Mouse (Mus musculus) left cerebral cortex, adult 2 months (tissue): ENCODE results near the gene Slc25a28. TPM values are rescaled to one million over a fixed set of nuclear protein-coding genes. Genes with fewer than 3 reads are reported as not detected.

Source experiments
- DNase-seq, 2 experiments: peaks; one replicate each; pipeline ENCODE4 v3.0.0; 2021 to 2022; ENCODE audit warnings: low spot score in 2 of 2, mixed read lengths in 1 of 2; ENCODE audit errors: extremely low spot score in 1 of 2
- H3K27ac ChIP-seq: fragments of 200-600 bp; 2 replicates; pipeline ENCODE4 v1.8.1; 2022
- H3K4me3 ChIP-seq: fragments of 200-600 bp; 2 replicates; pipeline ENCODE4 v1.8.1; 2022
- CTCF ChIP-seq: fragments of 200-600 bp; IDR thresholded peaks from 2 replicates; pipeline ENCODE4 v1.8.1; 2022; ENCODE audit warnings: antibody characterized with exemption, mild to moderate bottlenecking, moderate library complexity
- intact Hi-C: fragments of 180-260 bp; cut with DNase I; formaldehyde crosslinking; loops from one replicate; pipeline ENCODE4 v1.15.1; 2025
- long read RNA-seq, 2 experiments: library from polyadenylated mRNA; stranded (forward); transcript quantifications; one replicate each; pipeline ENCODE4 v2.0.0; 2021; ENCODE audit warnings: borderline mapping rate in 2 of 2
- total RNA-seq, 2 experiments: library from RNA; stranded (reverse); gene quantifications; 2 replicates each; pipeline ENCODE4 v1.2.3; 2021

Gene Slc25a28
- 10 to 100 TPM; 43.3 to 46.3 TPM for total RNA-seq
- long read RNA-seq, experiment 1, transcript Slc25a28-201 (4 exons, 1,535 nt) = major isoform, 15 of 57 reads
- long read RNA-seq, experiment 1, partial matches to known transcripts = 1 of 57 reads
- long read RNA-seq, experiment 1, other reads (novel, unspliced or antisense) = 33 of 57 reads
- long read RNA-seq, experiment 2, transcript Slc25a28-202 (2 exons, 3,724 nt) = minor isoform, 6 of 56 reads
- long read RNA-seq, experiment 2, transcript Slc25a28-201 (4 exons, 1,535 nt) = major isoform, 14 of 56 reads
- long read RNA-seq, experiment 2, partial matches to known transcripts = 0 of 56 reads
- long read RNA-seq, experiment 2, other reads (novel, unspliced or antisense) = 36 of 56 reads

GRCm38 (mm10) chr19:43674730-43675524, at the start of gene Slc25a28:
Slc25a28 (minus strand) TSS chr19:43674881.
- intact Hi-C loops = loop anchor here (1.0 to 2.0 kb wide), 2 partner anchors 14 to 78 kb away; partner anchors contain the start of genes Cox15, Cutc and Entpd7
- peak; percentile 97 to 98 for DNase-seq
- peak; percentile 74 for TF ChIP-seq CTCF

DNA sequence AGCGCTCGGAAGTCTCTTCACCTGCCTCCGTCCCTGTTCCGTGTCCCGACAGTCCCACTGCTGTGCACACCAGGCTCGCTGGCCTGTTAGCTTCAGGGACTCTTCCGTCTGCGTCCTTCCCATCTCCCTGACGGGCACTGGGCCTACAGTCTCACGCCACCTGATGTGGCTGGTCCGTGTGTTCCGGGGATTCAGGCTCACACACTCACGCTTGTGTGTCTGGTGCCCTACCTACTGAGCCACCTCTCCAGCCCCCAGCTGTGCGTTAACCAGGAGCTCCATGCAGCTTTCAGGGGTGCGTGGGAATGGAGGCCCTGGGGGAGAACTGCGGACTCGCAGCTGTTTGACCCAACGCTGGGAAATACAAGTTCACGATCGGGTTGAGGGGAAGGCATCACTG, 49.5 kb upstream of the Slc25a28 start:
- Histone ChIP-seq H3K4me3 (no peak overlapping the region), H3K27ac (no peak overlapping the region)
- TF ChIP-seq CTCF = no peak
- no peak for DNase-seq
- intact Hi-C loops = no loop called here

More at GRCm38 (mm10) chr19:43674730-43675524, at the start of gene Slc25a28:
- peak within 1 kb of the TSS; percentile 77 for H3K4me3 ChIP-seq
- peak within 1 kb of the TSS; percentile 95 for H3K27ac ChIP-seq

DNA sequence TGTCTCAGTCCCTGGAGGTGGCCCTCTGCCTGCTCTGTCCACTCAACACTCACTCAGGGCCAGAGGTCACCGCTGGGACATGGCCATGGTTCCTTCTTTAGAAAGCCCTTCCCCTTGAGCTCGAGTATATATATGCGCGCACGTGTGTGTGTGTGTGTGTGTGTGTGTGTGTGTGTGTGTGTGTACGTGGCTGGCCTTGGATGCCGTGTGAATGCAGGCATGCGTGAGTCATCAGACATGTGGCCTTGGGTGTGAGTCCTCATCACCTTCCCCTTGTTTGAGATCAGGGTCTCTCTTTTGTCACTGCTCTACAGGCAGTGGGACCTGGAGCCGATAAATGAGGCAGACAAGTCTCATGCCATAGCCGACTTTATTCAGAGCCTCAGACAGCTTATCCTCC, 48.8 kb upstream of the Slc25a28 start:
- DNase-seq = no peak
- Histone ChIP-seq H3K4me3 (no peak overlapping the region), H3K27ac (no peak overlapping the region)
- no peak for TF ChIP-seq CTCF
- intact Hi-C loops = no loop called here

DNA sequence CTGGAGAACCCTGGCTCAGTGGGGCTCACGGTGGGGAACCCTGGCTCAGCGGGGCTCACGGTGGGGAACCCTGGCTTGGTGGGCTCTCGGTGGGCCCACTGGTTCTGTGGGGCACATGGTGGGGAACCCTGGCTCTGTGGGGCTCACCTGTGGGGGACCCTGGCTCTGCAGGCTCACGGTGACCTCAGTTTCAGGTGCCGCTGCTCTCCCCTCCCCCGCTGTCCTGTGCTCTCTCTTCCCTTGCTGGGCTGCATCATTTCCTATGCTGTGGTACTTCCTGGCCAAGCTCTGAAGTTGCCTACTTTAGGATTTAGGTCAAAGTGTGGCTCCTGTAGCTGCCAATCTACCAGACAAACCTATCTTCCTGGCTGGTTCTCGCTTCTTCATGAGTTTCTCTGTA, 48.2 kb upstream of the Slc25a28 start:
- no peak overlapping the region for H3K27ac ChIP-seq
- H3K4me3 ChIP-seq = no peak overlapping the region
- no peak for TF ChIP-seq CTCF
- intact Hi-C loops = no loop called here
- no peak for DNase-seq

GRCm38 (mm10) chr19:43720061-43720460, 45.4 kb upstream of the Slc25a28 start:
- no peak overlapping the region for H3K27ac ChIP-seq
- DNase-seq = no peak
- intact Hi-C loops = no loop called here
- H3K4me3 ChIP-seq = no peak overlapping the region
- no peak for TF ChIP-seq CTCF

- DNase-seq = no peak
- intact Hi-C loops = no loop called here
- H3K27ac ChIP-seq = no peak overlapping the region
- H3K4me3 ChIP-seq = no peak overlapping the region
- TF ChIP-seq CTCF = no peak
These were observed 37.3 kb upstream of the Slc25a28 start for GRCm38 (mm10) chr19:43711971-43712370.

- TF ChIP-seq CTCF = no peak
- no peak overlapping the region for H3K27ac ChIP-seq
- no peak for DNase-seq
- intact Hi-C loops = no loop called here
- H3K4me3 ChIP-seq = no peak overlapping the region
These were observed 36.7 kb upstream of the Slc25a28 start for GRCm38 (mm10) chr19:43711159-43711916.

DNA sequence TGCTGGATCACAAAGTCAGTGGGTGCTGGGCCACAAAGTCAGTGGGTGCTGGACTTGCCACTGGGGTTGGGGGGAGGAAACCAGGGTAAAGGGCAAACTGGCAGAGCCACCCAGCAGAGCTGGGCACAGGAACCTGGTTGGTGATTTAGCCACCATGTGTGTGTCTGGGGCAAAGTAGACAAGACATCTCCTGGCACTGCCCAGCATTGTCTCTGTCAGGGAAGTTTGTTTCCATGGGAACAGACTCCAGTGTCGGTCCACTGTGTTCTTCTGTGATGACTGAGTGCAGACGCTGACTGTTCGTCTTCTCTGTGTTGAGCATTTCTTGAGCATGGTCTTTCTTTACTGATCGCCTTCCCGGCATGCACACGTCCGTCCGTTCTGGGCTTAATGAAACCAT, 34.6 kb upstream of the Slc25a28 start:
- Histone ChIP-seq H3K27ac (no peak overlapping the region), H3K4me3 (no peak overlapping the region)
- TF ChIP-seq CTCF = no peak
- intact Hi-C loops = no loop called here
- no peak for DNase-seq

- Histone ChIP-seq H3K4me3 (no peak overlapping the region), H3K27ac (no peak overlapping the region)
- TF ChIP-seq CTCF = no peak
- intact Hi-C loops = no loop called here
- DNase-seq = no peak
These were observed 33.5 kb upstream of the Slc25a28 start for GRCm38 (mm10) chr19:43708206-43708605.

GRCm38 (mm10) chr19:43704787-43705497, 30.3 kb upstream of the Slc25a28 start:
- intact Hi-C loops = no loop called here
- H3K4me3 ChIP-seq = no peak overlapping the region
- H3K27ac ChIP-seq = no peak overlapping the region
- no peak for DNase-seq
- TF ChIP-seq CTCF = no peak

- DNase-seq = no peak
- no peak overlapping the region for H3K4me3 ChIP-seq
- TF ChIP-seq CTCF = no peak
- H3K27ac ChIP-seq = no peak overlapping the region
- intact Hi-C loops = no loop called here
These were observed 29.5 kb upstream of the Slc25a28 start for GRCm38 (mm10) chr19:43704211-43704610.
